Mouse (Mus musculus) leukemia stem cell, adult 10-12 weeks (primary cell): ENCODE measurements around the gene Rac2. TPM values are rescaled to one million over a fixed set of nuclear protein-coding genes. Genes with fewer than 3 reads are reported as not detected.

Experiments used
- polyA plus RNA-seq: library from polyadenylated mRNA; stranded (reverse); fragments of >175 nt; gene quantifications from 2 replicates; pipeline ENCODE4 v1.2.3, GENCODE M21; 2012; ENCODE audit warnings: low replicate concordance

The Rac2 gene
- polyA plus RNA-seq, result 69.9 and 406 TPM in 2 replicates

GRCm38 (mm10) chr15:78572658-78573397 lies at the start of gene Rac2:
TSS of gene Rac2 (minus strand) at chr15:78572783.

GRCm38 (mm10) chr15:78596914-78597313 lies 24.3 kb upstream of the Rac2 start, which contains the start of gene Cyth4:
TSS of gene Cyth4 (plus strand) at chr15:78597047.

DNA sequence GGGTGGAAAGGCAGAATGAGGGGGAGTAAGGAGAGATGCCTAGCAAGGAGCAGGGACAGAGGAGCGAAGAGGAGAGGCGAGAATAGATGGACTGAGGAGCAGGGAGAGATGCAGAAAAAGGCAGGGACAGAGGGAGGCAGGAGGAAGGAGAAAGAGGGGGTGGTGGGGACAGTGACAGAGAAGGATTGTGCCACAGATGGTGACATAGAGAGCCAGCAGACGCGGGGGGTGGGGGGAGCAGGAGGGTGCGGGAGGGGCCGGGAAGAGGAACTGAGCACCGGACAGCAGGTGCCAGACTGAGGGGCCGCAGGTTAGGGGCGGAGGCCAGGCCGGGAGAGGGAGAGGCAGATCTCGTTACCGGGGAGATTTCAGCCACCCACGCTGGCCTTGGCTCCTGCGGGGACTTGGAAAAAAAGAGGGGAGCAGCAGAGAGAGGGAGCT lies 28.0 kb downstream of the Rac2 start, which contains the start of gene Sstr3:
TSS of gene Sstr3 (minus strand) at position 125 of the 441 bp plus-strand sequence.

GRCm38 (mm10) chr15:78530671-78531450 lies 41.7 kb downstream of the Rac2 start, which contains the start of gene C1qtnf6:
TSS of gene C1qtnf6 (minus strand) at chr15:78531416.

Other genes starting within 250 kb of the Rac2 start
- 26.4 and 33.1 TPM in 2 replicates for gene Csf2rb, start 247.0 kb downstream of the Rac2 start, polyA plus RNA-seq
- not detected in 2 replicates for gene Tex33, start 176.9 kb downstream of the Rac2 start, polyA plus RNA-seq
- 7.0 and 16.7 TPM in 2 replicates for gene Tst, start 166.9 kb downstream of the Rac2 start, polyA plus RNA-seq
- 126 and 374 TPM in 2 replicates for gene Mpst, start 166.4 kb downstream of the Rac2 start, polyA plus RNA-seq
- gene Kctd17, start 144.2 kb downstream of the Rac2 start, polyA plus RNA-seq, result 71.1 and 80.6 TPM in 2 replicates
- gene Tmprss6, start 104.1 kb downstream of the Rac2 start, polyA plus RNA-seq, result 0.07 TPM in 1 of 2 replicates, not detected in the other
- gene Il2rb, start 77.5 kb downstream of the Rac2 start, polyA plus RNA-seq, result 14.9 and 21.2 TPM in 2 replicates
- 0.86 and 2.7 TPM in 2 replicates for gene C1qtnf6, start 41.4 kb downstream of the Rac2 start, polyA plus RNA-seq
- not detected in 2 replicates for gene Sstr3, start 28.1 kb downstream of the Rac2 start, polyA plus RNA-seq
- gene Cyth4, start 24.3 kb upstream of the Rac2 start, polyA plus RNA-seq, result 15.9 and 22.1 TPM in 2 replicates
- gene Elfn2, start 146.0 kb upstream of the Rac2 start, polyA plus RNA-seq, result 0.48 TPM in 1 of 2 replicates, not detected in the other
- 20.2 and 32.5 TPM in 2 replicates for gene Mfng, start 200.7 kb upstream of the Rac2 start, polyA plus RNA-seq
- gene Card10, start 230.3 kb upstream of the Rac2 start, polyA plus RNA-seq, result 0.91 and 3.5 TPM in 2 replicates